Mouse (Mus musculus): ENCODE results near the gene Upk3bl. TPM values are rescaled to one million over a fixed set of nuclear protein-coding genes. Genes with fewer than 3 reads are reported as not detected.
A peak's percentile ranks its signal among the peaks of the same experiment; 100 is the strongest.

Gene Upk3bl
- polyA plus RNA-seq, 1 experiment, result 0.26 TPM

DNA sequence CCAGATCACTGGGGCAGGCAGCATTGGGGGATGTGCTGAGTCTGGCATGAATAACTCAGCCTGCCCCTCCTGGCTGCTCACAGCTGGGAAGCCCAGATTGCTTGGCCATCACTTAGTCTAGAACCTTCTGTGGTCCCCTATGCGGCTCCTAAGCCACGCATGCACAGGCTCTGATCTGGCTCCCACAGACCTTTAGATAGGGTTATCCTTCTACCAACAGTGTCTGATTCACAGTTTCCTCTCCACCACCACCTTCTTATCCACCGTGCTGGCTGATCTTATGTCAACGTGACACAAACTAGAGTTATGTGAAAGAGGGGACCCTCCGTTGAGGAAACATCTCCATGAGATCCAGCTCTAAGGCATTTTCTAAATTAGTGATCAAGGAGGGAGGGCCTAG is 20.8 kb downstream of the Upk3bl start:
- DNase-seq (ENCODE audit: low read depth), result no peak
- no peak for TF ChIP-seq POLR2A (IDR thresholded peaks at IDR 0.05; ENCODE audit: borderline replicate concordance, extremely low read depth, insufficient read depth, insufficient read length, poor library complexity, severe bottlenecking)
- no peak for TF ChIP-seq CTCF (IDR thresholded peaks at IDR 0.05; ENCODE audit: borderline replicate concordance, extremely low read depth, insufficient read depth, insufficient read length)

DNA sequence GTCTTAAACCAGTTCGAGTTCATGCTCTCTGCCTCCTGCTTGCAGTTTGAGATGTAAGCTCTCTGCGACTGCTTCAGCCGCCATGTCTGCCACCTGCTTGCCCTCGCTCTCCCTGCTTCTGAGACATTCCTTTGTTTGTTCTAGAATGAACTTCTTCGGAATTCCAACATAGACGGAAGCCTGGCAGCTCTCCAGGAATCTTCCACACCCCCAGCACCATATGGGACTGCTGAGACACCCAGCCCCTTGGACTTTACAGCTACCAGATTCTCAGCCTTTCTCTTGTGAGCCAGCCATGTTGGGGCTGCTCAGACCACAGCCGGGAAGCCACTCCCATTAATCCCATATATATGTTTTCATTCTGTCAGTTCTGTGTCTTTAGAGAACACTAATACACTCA is 22.0 kb downstream of the Upk3bl start:
- peak; percentile 61 for DNase-seq (ENCODE audit: low read depth)
- TF ChIP-seq POLR2A (IDR thresholded peaks at IDR 0.05; ENCODE audit: borderline replicate concordance, extremely low read depth, insufficient read depth, insufficient read length, poor library complexity, severe bottlenecking) (no peak), CTCF (IDR thresholded peaks at IDR 0.05; ENCODE audit: borderline replicate concordance, extremely low read depth, insufficient read depth, insufficient read length) (no peak)

DNA sequence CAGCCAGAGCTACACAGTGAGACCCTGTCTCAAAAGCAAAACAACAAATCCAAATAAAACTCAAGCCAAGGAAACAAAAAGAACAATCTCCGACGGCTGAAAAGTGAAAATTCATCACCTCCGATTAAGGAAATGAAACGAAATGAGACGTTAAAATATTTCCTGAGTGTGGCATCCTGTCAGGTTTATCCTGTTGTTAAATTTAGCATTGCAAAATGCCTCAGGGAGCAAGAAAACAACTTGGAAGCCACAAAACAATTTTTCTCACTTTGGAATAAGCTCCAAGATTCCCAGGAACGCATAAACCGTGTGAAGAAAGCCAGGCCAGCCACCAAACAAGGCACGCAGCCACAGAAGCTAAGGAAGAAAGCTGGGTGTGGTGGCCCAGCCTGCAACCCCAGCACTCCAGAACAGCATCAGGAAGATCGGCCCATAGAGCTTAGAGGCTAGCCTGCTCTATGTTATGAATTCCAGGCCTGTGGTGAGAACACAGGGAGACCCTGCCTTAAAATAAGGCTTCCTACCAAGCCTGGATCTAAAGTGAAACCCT is 22.8 kb downstream of the Upk3bl start:
- DNase-seq (ENCODE audit: low read depth), result no peak
- no peak for TF ChIP-seq CTCF (IDR thresholded peaks at IDR 0.05; ENCODE audit: borderline replicate concordance, extremely low read depth, insufficient read depth, insufficient read length)
- TF ChIP-seq POLR2A (IDR thresholded peaks at IDR 0.05; ENCODE audit: borderline replicate concordance, extremely low read depth, insufficient read depth, insufficient read length, poor library complexity, severe bottlenecking), result no peak

DNA sequence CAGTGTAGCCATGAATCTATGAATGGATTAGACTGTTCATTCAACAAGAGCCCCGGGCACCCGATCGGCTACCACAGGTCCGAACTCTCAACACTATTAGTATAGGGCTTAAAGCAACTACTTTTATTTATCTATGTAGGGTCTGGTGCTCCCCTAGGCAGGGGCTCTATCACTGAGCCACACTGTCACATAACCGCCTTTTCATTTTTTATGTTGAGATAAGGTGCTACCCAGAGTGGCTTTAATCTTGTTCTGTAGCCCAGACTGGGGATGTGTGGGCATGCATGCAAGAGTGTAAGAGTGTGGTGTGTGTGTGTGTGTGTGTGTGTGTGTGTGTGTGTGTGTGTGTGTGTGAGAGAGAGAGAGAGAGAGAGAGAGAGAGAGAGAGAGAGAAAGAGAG is 23.8 kb downstream of the Upk3bl start:
- DNase-seq (ENCODE audit: low read depth), result no peak
- TF ChIP-seq CTCF (IDR thresholded peaks at IDR 0.05; ENCODE audit: borderline replicate concordance, extremely low read depth, insufficient read depth, insufficient read length) (no peak), POLR2A (IDR thresholded peaks at IDR 0.05; ENCODE audit: borderline replicate concordance, extremely low read depth, insufficient read depth, insufficient read length, poor library complexity, severe bottlenecking) (no peak)

DNA sequence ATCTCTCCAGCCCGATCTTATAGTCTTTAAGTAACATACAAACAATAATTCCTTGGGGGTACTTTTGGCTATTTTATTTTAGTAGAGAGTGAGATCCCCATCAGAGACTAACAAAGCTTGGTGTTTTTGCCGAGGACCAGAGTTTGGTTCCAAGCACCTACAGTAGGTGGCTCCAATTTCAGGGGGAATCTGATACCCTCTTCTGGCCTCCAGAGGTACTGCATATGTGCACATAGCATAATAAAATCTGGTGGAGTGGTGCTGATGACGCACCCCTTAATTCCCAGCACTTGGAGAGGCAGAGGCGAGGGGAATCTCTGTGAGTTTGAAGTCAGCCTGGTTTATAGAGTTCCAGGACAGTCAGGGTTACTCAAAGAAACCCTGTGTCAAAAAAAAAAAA is 28.1 kb downstream of the Upk3bl start:
- no peak for TF ChIP-seq POLR2A (IDR thresholded peaks at IDR 0.05; ENCODE audit: borderline replicate concordance, extremely low read depth, insufficient read depth, insufficient read length, poor library complexity, severe bottlenecking)
- peak; percentile 11; the same call in 1 of the 2 replicates for TF ChIP-seq CTCF (IDR thresholded peaks at IDR 0.05; ENCODE audit: borderline replicate concordance, extremely low read depth, insufficient read depth, insufficient read length)
- no peak for DNase-seq (ENCODE audit: low read depth)

DNA sequence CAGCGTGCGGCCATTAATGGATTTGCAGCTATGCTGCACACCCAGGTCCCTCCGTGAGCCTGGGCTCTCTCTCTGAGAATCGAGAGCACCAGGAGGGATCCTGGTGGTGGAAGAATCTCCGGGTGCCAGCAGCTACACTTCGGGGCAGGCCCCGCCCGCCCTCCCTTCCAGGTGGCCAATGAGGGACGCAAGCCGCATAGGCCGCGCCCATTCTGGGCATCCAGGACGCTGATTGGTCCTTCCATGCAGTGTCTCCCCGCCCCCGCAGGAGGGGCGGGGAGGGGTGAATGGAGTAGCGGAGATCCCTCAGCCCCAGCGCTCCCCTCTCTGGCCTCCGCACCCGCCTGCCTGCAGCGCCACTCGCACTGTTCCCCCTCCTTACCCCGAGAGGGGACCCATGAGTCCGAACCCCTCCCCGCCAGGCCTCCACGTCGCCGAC is 29.4 kb downstream of the Upk3bl start, which contains the start of gene Rasa4:
Gene Rasa4, plus strand, starts transcription at position 248 of the 439 bp plus-strand sequence.
- TF ChIP-seq CTCF (IDR thresholded peaks at IDR 0.05; ENCODE audit: borderline replicate concordance, extremely low read depth, insufficient read depth, insufficient read length) (no peak), POLR2A (IDR thresholded peaks at IDR 0.05; ENCODE audit: borderline replicate concordance, extremely low read depth, insufficient read depth, insufficient read length, poor library complexity, severe bottlenecking) (no peak)

DNA sequence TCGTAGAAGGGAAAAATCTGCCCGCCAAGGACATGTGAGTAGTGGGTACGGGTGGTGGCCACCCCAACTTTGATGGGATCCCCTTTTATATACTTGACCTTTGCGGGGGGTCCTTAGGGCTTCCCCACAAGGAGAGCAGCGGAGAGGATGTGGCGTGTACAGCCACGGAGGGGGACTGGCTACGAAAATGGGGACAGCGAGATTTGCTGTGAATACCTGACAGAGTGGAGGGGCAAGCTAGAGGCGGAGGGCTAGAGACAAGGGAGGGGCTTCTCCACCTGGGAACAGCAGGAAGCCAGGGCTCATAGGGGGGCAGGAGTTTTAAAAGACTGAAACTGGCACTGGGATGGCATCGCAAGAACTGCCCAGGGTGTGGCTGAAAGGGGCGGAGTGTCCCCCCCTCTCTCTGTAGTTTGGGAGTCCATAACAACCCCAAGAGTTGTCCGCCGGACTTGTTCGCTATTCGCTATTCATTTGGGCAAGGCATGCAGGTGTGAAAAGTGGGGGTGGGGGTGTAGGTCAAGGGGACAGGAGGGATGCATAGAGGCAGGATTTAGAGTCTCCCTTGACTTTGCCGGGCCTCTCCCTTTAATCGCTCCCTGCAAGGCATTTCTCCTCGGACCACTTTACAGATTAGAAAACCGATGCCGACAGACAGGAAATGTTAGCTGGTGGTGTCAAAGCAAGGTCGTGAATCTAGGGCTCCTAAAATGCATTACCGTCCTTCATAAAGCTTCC is 30.0 kb downstream of the Upk3bl start:
- no peak for DNase-seq (ENCODE audit: low read depth)
- TF ChIP-seq CTCF (IDR thresholded peaks at IDR 0.05; ENCODE audit: borderline replicate concordance, extremely low read depth, insufficient read depth, insufficient read length), result no peak
- TF ChIP-seq POLR2A (IDR thresholded peaks at IDR 0.05; ENCODE audit: borderline replicate concordance, extremely low read depth, insufficient read depth, insufficient read length, poor library complexity, severe bottlenecking), result no peak

More for the DNA sequence above, 29.4 kb downstream of the Upk3bl start, which contains the start of gene Rasa4:
- peak; percentile 97 for DNase-seq (ENCODE audit: low read depth)

DNA sequence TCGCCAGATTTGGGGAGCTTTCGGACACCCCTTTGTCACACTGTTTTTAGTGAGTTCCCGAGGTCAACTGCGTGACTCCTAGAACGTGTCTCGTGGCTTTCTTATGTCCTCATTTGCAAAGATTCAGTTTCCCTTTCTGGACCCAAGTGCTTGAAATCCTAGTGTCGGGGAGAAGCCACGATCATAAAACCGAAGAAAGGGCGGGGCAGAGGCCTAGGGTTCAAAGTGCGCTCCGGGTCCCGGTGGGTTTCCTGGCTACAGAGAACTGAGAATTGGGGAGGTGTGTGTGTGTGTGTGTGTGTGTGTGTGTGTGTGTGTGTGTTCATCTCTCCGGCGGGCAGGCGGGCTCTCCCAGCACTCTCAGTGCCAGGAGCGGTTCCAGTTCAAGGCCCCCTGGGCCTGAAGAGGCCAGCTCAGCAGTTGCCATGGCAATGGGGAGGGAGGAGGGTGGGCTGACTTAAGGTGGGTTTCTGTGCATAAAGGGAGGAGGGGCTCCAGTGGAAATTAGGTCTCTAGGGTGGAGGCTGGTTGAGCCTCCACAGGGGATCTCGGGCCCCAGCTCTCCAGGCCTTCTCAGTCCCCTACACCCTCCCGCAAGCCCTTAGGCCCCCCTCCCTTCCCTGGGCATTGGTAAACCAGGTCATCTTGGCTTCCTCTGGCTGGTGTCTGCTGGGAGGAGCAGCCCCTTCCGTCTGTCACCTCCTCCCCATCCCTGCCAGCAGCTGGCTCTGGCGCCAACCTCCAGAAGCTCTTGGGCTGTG is 30.8 kb downstream of the Upk3bl start:
- TF ChIP-seq CTCF (IDR thresholded peaks at IDR 0.05; ENCODE audit: borderline replicate concordance, extremely low read depth, insufficient read depth, insufficient read length), result no peak
- no peak for TF ChIP-seq POLR2A (IDR thresholded peaks at IDR 0.05; ENCODE audit: borderline replicate concordance, extremely low read depth, insufficient read depth, insufficient read length, poor library complexity, severe bottlenecking)
- DNase-seq (ENCODE audit: low read depth), result peak; percentile 82

DNA sequence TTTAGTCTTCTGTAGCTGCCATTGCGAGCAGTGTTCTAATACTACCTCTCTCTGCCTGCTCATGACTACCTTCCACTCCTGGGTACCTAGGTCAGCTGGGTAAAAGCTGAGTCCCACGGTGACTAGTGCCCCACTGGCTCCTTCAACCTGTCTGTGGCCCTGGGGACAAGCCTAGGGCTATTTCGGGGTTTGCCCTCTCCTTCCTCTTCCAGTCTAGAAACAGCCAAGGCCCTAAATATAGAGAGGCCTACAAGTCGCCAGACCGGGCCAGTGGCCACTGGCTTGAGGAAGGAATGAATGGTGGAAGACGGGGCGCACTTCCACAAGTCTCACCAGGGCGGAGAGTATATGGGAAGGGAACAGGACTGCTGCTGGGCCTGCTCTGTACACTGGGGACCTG is 32.0 kb downstream of the Upk3bl start:
- no peak for TF ChIP-seq POLR2A (IDR thresholded peaks at IDR 0.05; ENCODE audit: borderline replicate concordance, extremely low read depth, insufficient read depth, insufficient read length, poor library complexity, severe bottlenecking)
- TF ChIP-seq CTCF (IDR thresholded peaks at IDR 0.05; ENCODE audit: borderline replicate concordance, extremely low read depth, insufficient read depth, insufficient read length), result no peak
- DNase-seq (ENCODE audit: low read depth), result no peak

DNA sequence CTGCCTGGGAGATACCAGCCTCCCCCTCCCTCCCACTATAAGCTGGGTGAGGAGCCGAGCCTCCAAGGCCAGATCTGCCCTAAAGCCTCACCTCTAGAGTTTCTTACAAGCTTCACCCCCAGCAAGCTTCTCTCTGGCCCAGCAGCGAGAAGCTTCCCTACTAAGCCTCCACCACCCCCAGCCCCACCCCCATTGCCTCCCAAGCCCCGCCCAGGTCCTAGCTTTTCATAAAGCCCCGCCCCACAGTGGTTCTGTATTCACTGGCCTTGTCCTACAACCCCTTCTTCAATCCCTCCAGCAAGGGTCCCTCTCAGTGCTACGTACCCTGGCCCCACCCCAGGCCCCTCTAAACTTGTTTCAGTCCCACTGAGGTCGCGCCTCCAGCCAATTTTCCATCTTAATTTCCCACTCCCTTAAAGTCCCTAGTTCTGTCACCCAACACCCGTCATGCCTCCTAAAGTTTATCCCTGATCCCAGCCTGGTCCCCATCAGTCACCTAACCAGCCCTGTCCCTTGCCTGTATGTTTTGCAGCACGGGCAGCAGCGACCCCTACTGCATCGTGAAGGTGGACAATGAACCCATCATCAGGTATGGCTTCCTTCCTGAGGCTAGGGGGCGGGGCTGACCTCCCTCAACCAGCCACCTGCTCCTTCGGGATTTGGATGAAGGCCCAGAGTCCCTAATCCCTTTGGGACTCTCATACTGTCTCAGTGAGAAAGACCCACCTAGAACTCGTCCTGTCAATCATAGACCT is 34.7 kb downstream of the Upk3bl start:
- no peak for DNase-seq (ENCODE audit: low read depth)
- TF ChIP-seq POLR2A (IDR thresholded peaks at IDR 0.05; ENCODE audit: borderline replicate concordance, extremely low read depth, insufficient read depth, insufficient read length, poor library complexity, severe bottlenecking) (no peak), CTCF (IDR thresholded peaks at IDR 0.05; ENCODE audit: borderline replicate concordance, extremely low read depth, insufficient read depth, insufficient read length) (peak; percentile 19; the same call in 1 of the 2 replicates)

DNA sequence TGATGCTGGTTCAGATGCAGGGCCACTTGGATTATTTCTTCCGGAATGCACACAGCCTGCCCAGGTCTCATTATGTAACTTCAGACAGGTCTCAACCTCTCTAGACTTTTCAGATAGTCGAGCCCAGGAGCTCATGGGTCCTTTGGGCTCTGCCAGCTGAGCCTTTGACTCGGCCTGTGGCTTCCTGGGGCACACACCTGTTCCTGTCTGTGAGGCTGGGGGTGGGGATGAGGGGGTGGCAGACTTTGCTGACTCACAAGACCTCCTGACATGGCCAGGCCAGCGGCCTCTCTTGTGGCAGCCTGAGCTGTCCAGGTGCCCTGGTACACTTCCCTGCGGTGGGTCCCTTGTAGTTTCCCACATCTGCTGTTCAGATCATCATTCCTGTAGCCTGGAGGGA is 37.6 kb downstream of the Upk3bl start:
- no peak for TF ChIP-seq POLR2A (IDR thresholded peaks at IDR 0.05; ENCODE audit: borderline replicate concordance, extremely low read depth, insufficient read depth, insufficient read length, poor library complexity, severe bottlenecking)
- TF ChIP-seq CTCF (IDR thresholded peaks at IDR 0.05; ENCODE audit: borderline replicate concordance, extremely low read depth, insufficient read depth, insufficient read length), result no peak

More for the DNA sequence above, 37.6 kb downstream of the Upk3bl start:
- DNase-seq (ENCODE audit: low read depth), result no peak
